Mouse (Mus musculus): ENCODE data around the gene Cox6a2. TPM values are rescaled to one million over a fixed set of nuclear protein-coding genes. Genes with fewer than 3 reads are reported as not detected.

The Cox6a2 gene
- total and polyA plus RNA-seq, 3 experiments, result 0.70 to 4.1 (median 1.1) TPM

- no peak overlapping the region for H3K4me3 ChIP-seq (replicated peaks in 1 of 3; ENCODE audit: low read depth in 2 of 3, low read length in 2 of 3, poor library complexity in 1 of 3)
- TF ChIP-seq EP300 (IDR thresholded peaks at IDR 0.05; ENCODE audit: low read length) (no peak), SMC3 (IDR thresholded peaks at IDR 0.05; ENCODE audit: low read depth, low read length) (no peak)
- dilution Hi-C loops (cut with MboI; ENCODE audit: extremely low pct_ligation_motif_present, extremely low pct_unique_long_range_greater_than_20kb, low sequenced_read_pairs), result no loop called here
- no peaks in the 10 kb centered on the region; a peak in 1 of 4 replicates for H3K4me1 ChIP-seq (ENCODE audit: control insufficient read depth in 1 of 2, insufficient read depth in 2 of 2)
- H3K9me3 ChIP-seq (replicated peaks; ENCODE audit: low read length), result no peaks in the 10 kb centered on the region
- no peak overlapping the region for H3K9ac ChIP-seq (ENCODE audit: insufficient read depth, low read depth)
- H3K27me3 ChIP-seq (replicated peaks), result peaks cover 8% of the 10 kb centered on the region
- H3K4me2 ChIP-seq (ENCODE audit: insufficient read depth, low read depth, poor library complexity, severe bottlenecking), result no peak overlapping the region
- DNase-seq (ENCODE audit: extremely low read depth), result no peak
- H3K27ac ChIP-seq (ENCODE audit: insufficient read depth, low read depth), result no peak overlapping the region
- in situ Hi-C loops (cut with MboI; ENCODE audit: low pct_ligation_motif_present, low pct_unique_long_range_greater_than_20kb, low sequenced_read_pairs), result loop anchor here (10.0 kb wide), 1 partner anchor 215 kb away; the partner anchor contains the start of gene Pycard
- no peaks in the 10 kb centered on the region for H3K79me2 ChIP-seq (replicated peaks; ENCODE audit: control insufficient read depth, extremely low read depth, insufficient read depth, poor library complexity, severe bottlenecking)
- H3K36me3 ChIP-seq (replicated peaks in 1 of 2; ENCODE audit: control insufficient read depth in 1 of 2, insufficient read depth in 1 of 2, low read length in 1 of 2), result no peaks in the 10 kb centered on the region
These were observed 3.6 kb upstream of the Cox6a2 start for GRCm38 (mm10) chr7:128209826-128210225.

- Histone ChIP-seq H3K27ac (ENCODE audit: insufficient read depth, low read depth) (no peak overlapping the region), H3K9ac (ENCODE audit: insufficient read depth, low read depth) (no peak overlapping the region), H3K79me2 (replicated peaks; ENCODE audit: control insufficient read depth, extremely low read depth, insufficient read depth, poor library complexity, severe bottlenecking) (no peaks in the 10 kb centered on the region), H3K36me3 (replicated peaks in 1 of 2; ENCODE audit: control insufficient read depth in 1 of 2, insufficient read depth in 1 of 2, low read length in 1 of 2) (no peaks in the 10 kb centered on the region), H3K4me2 (ENCODE audit: insufficient read depth, low read depth, poor library complexity, severe bottlenecking) (no peak overlapping the region), H3K27me3 (replicated peaks) (peaks cover 12% of the 10 kb centered on the region), H3K4me1 (ENCODE audit: control insufficient read depth in 1 of 2, insufficient read depth in 2 of 2) (no peaks in the 10 kb centered on the region; a peak in 1 of 4 replicates), H3K4me3 (replicated peaks in 1 of 3; ENCODE audit: low read depth in 2 of 3, low read length in 2 of 3, poor library complexity in 1 of 3) (no peak overlapping the region), H3K9me3 (replicated peaks; ENCODE audit: low read length) (no peaks in the 10 kb centered on the region)
- in situ Hi-C loops (cut with MboI; ENCODE audit: low pct_ligation_motif_present, low pct_unique_long_range_greater_than_20kb, low sequenced_read_pairs) (loop anchor here (10.0 kb wide), 1 partner anchor 213 kb away; the partner anchor contains the start of gene Pycard), dilution Hi-C loops (cut with MboI; ENCODE audit: extremely low pct_ligation_motif_present, extremely low pct_unique_long_range_greater_than_20kb, low sequenced_read_pairs) (no loop called here)
- DNase-seq (ENCODE audit: extremely low read depth), result peak; percentile 72
- TF ChIP-seq UBTF (IDR thresholded peaks at IDR 0.05; ENCODE audit: low read depth, low read length) (no peak), SMC3 (IDR thresholded peaks at IDR 0.05; ENCODE audit: low read depth, low read length) (peak; percentile 97), TCF12 (IDR thresholded peaks at IDR 0.05; ENCODE audit: low read depth, low read length) (0 out of 2 replicates have a peak, but pooled peaks have one; percentile 35), IRF4 (IDR thresholded peaks at IDR 0.05; ENCODE audit: low read depth, low read length) (peak; percentile 32; the same call in 1 of the 2 replicates), HCFC1 (IDR thresholded peaks at IDR 0.05; ENCODE audit: low read depth, low read length) (no peak), NELFE (IDR thresholded peaks at IDR 0.05; ENCODE audit: low read depth, low read length) (peak; percentile 37; the same call in 1 of the 2 replicates), ZC3H11A (IDR thresholded peaks at IDR 0.05; ENCODE audit: low read depth, low read length) (peak; percentile 85), CTCF (conservative IDR thresholded peaks at IDR 0.05 in 1 of 2, IDR thresholded peaks at IDR 0.05 in 1 of 2; ENCODE audit: low read depth in 2 of 2, low read length in 2 of 2) (peak; percentile 80 to 97)
These were observed 2.0 kb upstream of the Cox6a2 start for GRCm38 (mm10) chr7:128208187-128208586.

GRCm38 (mm10) chr7:128205695-128206094 is 492 bp downstream of the Cox6a2 start:
- no peak for DNase-seq (ENCODE audit: extremely low read depth)
- no peaks in the 10 kb centered on the region for H3K36me3 ChIP-seq (replicated peaks in 1 of 2; ENCODE audit: control insufficient read depth in 1 of 2, insufficient read depth in 1 of 2, low read length in 1 of 2)
- peak overlapping the region; percentile 29 for H3K9ac ChIP-seq (ENCODE audit: insufficient read depth, low read depth)
- dilution Hi-C loops (cut with MboI; ENCODE audit: extremely low pct_ligation_motif_present, extremely low pct_unique_long_range_greater_than_20kb, low sequenced_read_pairs) (no loop called here), in situ Hi-C loops (cut with MboI; ENCODE audit: low pct_ligation_motif_present, low pct_unique_long_range_greater_than_20kb, low sequenced_read_pairs) (loop anchor here (10.0 kb wide), 1 partner anchor 211 kb away; the partner anchor contains the start of gene Pycard)
- no peaks in the 10 kb centered on the region for H3K9me3 ChIP-seq (replicated peaks; ENCODE audit: low read length)
- peaks cover 19% of the 10 kb centered on the region for H3K27me3 ChIP-seq (replicated peaks)
- H3K79me2 ChIP-seq (replicated peaks; ENCODE audit: control insufficient read depth, extremely low read depth, insufficient read depth, poor library complexity, severe bottlenecking), result no peaks in the 10 kb centered on the region
- no peaks in the 10 kb centered on the region; a peak in 1 of 4 replicates for H3K4me1 ChIP-seq (ENCODE audit: control insufficient read depth in 1 of 2, insufficient read depth in 2 of 2)
- no peak overlapping the region for H3K4me2 ChIP-seq (ENCODE audit: insufficient read depth, low read depth, poor library complexity, severe bottlenecking)
- H3K27ac ChIP-seq (ENCODE audit: insufficient read depth, low read depth), result no peak overlapping the region
- TF ChIP-seq ELF1 (IDR thresholded peaks at IDR 0.05; ENCODE audit: low read depth, low read length), result no peak
- TF ChIP-seq JUND (conservative IDR thresholded peaks at IDR 0.05; ENCODE audit: low read depth, low read length), result no peak
- TF ChIP-seq NRF1 (IDR thresholded peaks at IDR 0.05; ENCODE audit: low read depth, low read length), result no peak
- no peak for TF ChIP-seq ETS1 (conservative IDR thresholded peaks at IDR 0.05; ENCODE audit: low read depth, low read length)
- no peak for TF ChIP-seq UBTF (IDR thresholded peaks at IDR 0.05; ENCODE audit: low read depth, low read length)
- TF ChIP-seq USF1 (IDR thresholded peaks at IDR 0.05; ENCODE audit: low read depth, low read length), result no peak
- no peak for TF ChIP-seq NELFE (IDR thresholded peaks at IDR 0.05; ENCODE audit: low read depth, low read length)
- no peak for TF ChIP-seq TCF12 (IDR thresholded peaks at IDR 0.05; ENCODE audit: low read depth, low read length)
- no peak for TF ChIP-seq CHD2 (IDR thresholded peaks at IDR 0.05; ENCODE audit: low read length)
- TF ChIP-seq GABPA (IDR thresholded peaks at IDR 0.05; ENCODE audit: insufficient replicate concordance, low read depth, low read length), result no peak
- TF ChIP-seq RAD21 (IDR thresholded peaks at IDR 0.05; ENCODE audit: low read depth, low read length), result no peak
- TF ChIP-seq HCFC1 (IDR thresholded peaks at IDR 0.05; ENCODE audit: low read depth, low read length), result no peak
- TF ChIP-seq BHLHE40 (IDR thresholded peaks at IDR 0.05; ENCODE audit: low read depth, low read length), result no peak
- TF ChIP-seq MAX (IDR thresholded peaks at IDR 0.05; ENCODE audit: low read length), result no peak
- TF ChIP-seq ZNF384 (IDR thresholded peaks at IDR 0.05; ENCODE audit: low read depth, low read length), result no peak
- no peak for TF ChIP-seq SIN3A (IDR thresholded peaks at IDR 0.05; ENCODE audit: low read length)
- TF ChIP-seq POLR2AphosphoS2 (IDR thresholded peaks at IDR 0.05; ENCODE audit: low read depth, low read length), result no peak
- H3K4me3 ChIP-seq (replicated peaks in 1 of 3; ENCODE audit: low read depth in 2 of 3, low read length in 2 of 3, poor library complexity in 1 of 3), result peak overlapping the region in 1 of 3 experiments; percentile 23

Measured in CH12.LX (cell line).